Mouse (Mus musculus) intestine, embryonic 16.5 days (tissue): ENCODE data around the gene Zbtb32. TPM values are rescaled to one million over a fixed set of nuclear protein-coding genes. Genes with fewer than 3 reads are reported as not detected.

ENCODE experiments used
- ATAC-seq: fragments of 200-750 bp; cut with Nextera tagmentation; 2 replicates; pipeline ENCODE4 v1.8.0; 2017; ENCODE audit warnings: moderate TSS enrichment, moderate library complexity
- H3K27ac ChIP-seq: fragments of 300-500 bp; sonication (generic); 2 replicates; pipeline ENCODE4 v1.5.1; 2014; ENCODE audit warnings: mild to moderate bottlenecking, low read length
- H3K27me3 ChIP-seq: fragments of 300-500 bp; sonication (generic); replicated peaks from 2 replicates; pipeline ENCODE4 v1.6.1; 2014; ENCODE audit warnings: low read length, control low read depth, mixed read lengths; ENCODE audit not compliant: control insufficient read depth, insufficient read depth
- H3K36me3 ChIP-seq: fragments of 300-500 bp; sonication (generic); 2 replicates; pipeline ENCODE4 v1.6.1; 2014; ENCODE audit warnings: low read length, control low read depth; ENCODE audit not compliant: control insufficient read depth, insufficient read depth
- H3K4me1 ChIP-seq: fragments of 300-500 bp; sonication (generic); 2 replicates; pipeline ENCODE4 v1.6.1; 2014; ENCODE audit warnings: low read length, control low read depth, mixed read lengths; ENCODE audit not compliant: control insufficient read depth, insufficient read depth
- H3K4me2 ChIP-seq: fragments of 300-500 bp; sonication (generic); 2 replicates; pipeline ENCODE4 v1.6.1; 2014; ENCODE audit warnings: low read depth, low read length, control low read depth
- H3K4me3 ChIP-seq: fragments of 300-500 bp; sonication (generic); 2 replicates; pipeline ENCODE4 v1.5.1; 2014; ENCODE audit warnings: mild to moderate bottlenecking, low read length
- H3K9ac ChIP-seq: fragments of 300-500 bp; sonication (generic); 2 replicates; pipeline ENCODE4 v1.6.1; 2014; ENCODE audit warnings: low read depth, low read length
- H3K9me3 ChIP-seq: fragments of 300-500 bp; sonication (generic); 2 replicates; pipeline ENCODE4 v1.6.1; 2016; ENCODE audit warnings: low read length, control low read depth; ENCODE audit not compliant: control insufficient read depth
- WGBS: fragments of 180-500 bp; shearing (Covaris S2); extraction: QIAGEN DNeasy Blood & Tissue Kit; methylation state at CpG from one replicate; pipeline ENCODE4 v1.1.7; 2014; 5-methylcytosine and 5-hydroxymethylcytosine counted together
- polyA plus RNA-seq: library from polyadenylated mRNA; unstranded; fragments of >200 nt; fragmentation: Nextera tagmentation; extraction: Ambion mirVana; gene quantifications from 2 replicates; pipeline ENCODE4 v1.2.1, GENCODE M21; 2015

Gene Zbtb32
- polyA plus RNA-seq: 1.2 and 1.9 TPM in 2 replicates

DNA sequence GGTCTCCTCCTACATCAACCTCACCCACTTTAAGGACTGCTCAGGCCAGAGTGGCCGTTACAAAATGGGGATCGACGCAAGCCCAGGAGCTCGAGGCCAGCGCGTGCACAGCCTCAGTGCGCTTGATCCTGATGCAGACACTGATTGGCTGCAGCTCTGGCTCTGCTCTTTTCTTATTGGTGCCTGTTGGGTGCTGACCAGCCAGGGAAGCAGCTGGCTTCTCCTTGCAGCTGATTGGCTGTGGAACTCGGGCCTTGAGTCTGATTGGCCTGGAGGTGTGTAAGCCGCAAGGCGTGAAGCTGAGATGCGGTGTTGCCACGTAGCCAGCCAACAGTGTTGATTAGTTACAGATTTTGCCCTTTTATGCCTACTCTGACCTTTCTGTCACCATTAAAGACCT is at the start of gene Zbtb32:
Gene Zbtb32 (minus strand): TSS at position 124 of the 400 bp plus-strand sequence.
- no peak within 1 kb of the TSS for H3K4me3 ChIP-seq
- no peaks in the 10 kb centered on the region for H3K36me3 ChIP-seq
- H3K9ac ChIP-seq: no peak within 1 kb of the TSS
- no peak for ATAC-seq
- H3K4me2 ChIP-seq: no peak within 1 kb of the TSS; the same call in 1 of the 2 replicates
- H3K27ac ChIP-seq: peak within 1 kb of the TSS; percentile 7; the same call in 1 of the 2 replicates
- H3K9me3 ChIP-seq: no peaks in the 10 kb centered on the region; the same call in 1 of the 2 replicates
- peaks cover 22% of the 10 kb centered on the region for H3K4me1 ChIP-seq
- 94% methylated on average over 12 of the region's 12 CpGs for WGBS
- H3K27me3 ChIP-seq: no peaks in the 10 kb centered on the region

GRCm38 (mm10) chr7:30639083-30639482 is 40.4 kb upstream of the Zbtb32 start:
- ATAC-seq: no peak
- Histone ChIP-seq H3K9ac (no peak overlapping the region), H3K4me3 (no peak overlapping the region), H3K4me2 (no peak overlapping the region), H3K9me3 (no peaks in the 10 kb centered on the region), H3K4me1 (peaks cover 5% of the 10 kb centered on the region; the same call in 1 of the 2 replicates), H3K27ac (no peak overlapping the region), H3K27me3 (peaks cover 25% of the 10 kb centered on the region), H3K36me3 (peaks cover 18% of the 10 kb centered on the region)
- 29% methylated on average over 4 of the region's 4 CpGs for WGBS

DNA sequence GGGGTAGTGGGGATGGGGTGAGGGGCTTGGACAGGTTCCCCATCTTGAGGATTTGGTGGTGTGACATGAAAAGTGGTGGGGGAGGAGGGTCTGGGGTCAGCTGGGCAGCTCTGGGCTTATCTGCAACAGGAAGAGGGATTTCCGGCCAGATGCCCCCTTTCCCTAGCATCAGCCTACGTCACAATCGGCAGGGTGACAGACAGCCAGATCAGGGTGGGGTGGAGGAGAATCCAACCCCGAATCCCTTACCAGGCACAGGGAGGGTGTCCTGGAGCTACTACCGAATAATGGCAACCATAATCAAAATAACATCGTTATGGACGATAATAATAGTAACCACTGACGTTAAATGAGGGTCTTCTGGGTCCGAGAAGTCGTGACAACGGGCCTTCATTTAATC is 37.7 kb upstream of the Zbtb32 start:
- Histone ChIP-seq H3K4me3 (no peak overlapping the region), H3K9me3 (no peaks in the 10 kb centered on the region), H3K9ac (no peak overlapping the region), H3K27ac (no peak overlapping the region), H3K27me3 (peaks cover 39% of the 10 kb centered on the region), H3K36me3 (peaks cover 8% of the 10 kb centered on the region), H3K4me2 (no peak overlapping the region), H3K4me1 (peaks cover 5% of the 10 kb centered on the region; the same call in 1 of the 2 replicates)
- ATAC-seq: no peak
- 22% methylated on average over 11 of the region's 11 CpGs for WGBS

DNA sequence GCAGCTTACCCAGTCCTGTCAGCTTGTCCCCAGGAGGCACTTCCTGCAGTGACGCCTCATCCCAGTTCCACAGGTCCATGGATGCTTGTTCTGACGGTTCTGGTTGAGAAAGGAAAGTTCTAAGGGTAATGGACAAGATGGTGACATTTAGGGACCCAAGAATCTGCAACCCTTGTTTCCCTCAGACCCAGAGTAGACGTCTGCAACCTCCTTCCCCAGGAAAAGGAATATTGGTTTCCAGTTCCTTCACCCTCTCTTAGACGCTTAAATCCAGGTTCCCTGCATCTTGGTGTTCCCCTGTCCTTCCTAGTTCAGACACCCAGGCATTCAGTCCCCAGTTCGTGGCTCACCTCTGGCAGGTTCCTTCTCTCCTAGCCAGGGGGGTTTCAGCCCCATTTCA is 37.0 kb upstream of the Zbtb32 start, which contains the start of gene Etv2:
Gene Etv2 (minus strand): TSS at position 101 of the 400 bp plus-strand sequence.
- no peak for ATAC-seq
- Histone ChIP-seq H3K9me3 (no peaks in the 10 kb centered on the region), H3K36me3 (peaks cover 3% of the 10 kb centered on the region; the same call in 1 of the 2 replicates), H3K27me3 (peaks cover 41% of the 10 kb centered on the region), H3K4me3 (no peak within 1 kb of the TSS; the same call in 1 of the 2 replicates), H3K27ac (no peak within 1 kb of the TSS), H3K4me2 (peak within 1 kb of the TSS; percentile 35), H3K4me1 (peaks cover 5% of the 10 kb centered on the region; the same call in 1 of the 2 replicates), H3K9ac (no peak within 1 kb of the TSS)
- 10% methylated on average over 5 of the region's 5 CpGs for WGBS

GRCm38 (mm10) chr7:30634621-30635020 is 35.9 kb upstream of the Zbtb32 start:
- Histone ChIP-seq H3K36me3 (no peaks in the 10 kb centered on the region), H3K9ac (no peak overlapping the region), H3K9me3 (no peaks in the 10 kb centered on the region), H3K27ac (no peak overlapping the region), H3K27me3 (peaks cover 41% of the 10 kb centered on the region), H3K4me3 (no peak overlapping the region; the same call in 1 of the 2 replicates), H3K4me2 (peak overlapping the region; percentile 35), H3K4me1 (peaks cover 5% of the 10 kb centered on the region; the same call in 1 of the 2 replicates)
- 2% methylated on average over 20 of the region's 20 CpGs for WGBS
- ATAC-seq: peak; percentile 75

DNA sequence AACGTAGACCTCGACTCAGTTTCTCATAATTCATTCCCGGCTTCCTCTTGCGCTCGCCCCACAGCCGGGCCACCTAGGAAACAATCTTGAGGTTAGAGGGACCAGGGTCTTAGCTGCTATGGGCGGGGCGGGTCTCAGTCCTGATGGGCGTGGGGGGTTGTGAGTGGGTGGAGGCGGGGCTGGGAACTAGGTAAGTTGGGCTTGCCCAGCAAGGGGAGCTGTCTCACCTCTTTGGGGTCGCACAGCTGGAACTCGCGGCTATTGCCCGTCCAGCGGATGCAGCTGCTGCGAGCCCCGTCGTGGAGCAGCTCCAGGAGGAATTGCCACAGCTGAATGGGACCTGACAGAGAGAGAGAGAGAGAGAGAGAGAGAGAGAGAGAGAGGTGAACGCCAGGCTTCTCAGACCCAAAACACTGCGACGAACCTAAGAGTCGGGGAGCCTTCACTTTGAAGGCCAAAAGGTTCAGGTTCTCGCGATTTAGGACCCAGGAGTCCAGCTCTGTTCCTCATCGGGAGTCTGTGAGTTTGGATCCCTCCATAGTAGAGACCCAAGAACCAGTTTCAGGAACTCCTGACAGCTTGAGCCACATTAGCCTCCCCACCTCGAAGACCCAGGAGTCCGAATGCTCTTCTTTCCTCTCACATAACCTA is 35.2 kb upstream of the Zbtb32 start:
- 0 out of 2 replicates have a peak, but pooled peaks cover 5% of the 10 kb centered on the region for H3K4me1 ChIP-seq
- no peaks in the 10 kb centered on the region for H3K9me3 ChIP-seq
- no peaks in the 10 kb centered on the region for H3K36me3 ChIP-seq
- H3K27ac ChIP-seq: no peak overlapping the region
- 6% methylated on average over 26 of the region's 27 CpGs for WGBS
- no peak overlapping the region for H3K9ac ChIP-seq
- no peak overlapping the region; the same call in 1 of the 2 replicates for H3K4me3 ChIP-seq
- H3K4me2 ChIP-seq: no peak overlapping the region
- ATAC-seq: no peak
- peaks cover 41% of the 10 kb centered on the region for H3K27me3 ChIP-seq

- Histone ChIP-seq H3K27ac (no peak overlapping the region), H3K36me3 (no peaks in the 10 kb centered on the region), H3K4me1 (peaks cover 7% of the 10 kb centered on the region), H3K4me3 (no peak overlapping the region), H3K27me3 (peaks cover 15% of the 10 kb centered on the region), H3K4me2 (no peak overlapping the region), H3K9ac (no peak overlapping the region), H3K9me3 (no peaks in the 10 kb centered on the region)
- ATAC-seq: no peak
Measured at GRCm38 (mm10) chr7:30629013-30629412, 30.3 kb upstream of the Zbtb32 start.

GRCm38 (mm10) chr7:30626647-30627046 is 27.9 kb upstream of the Zbtb32 start:
- H3K4me3 ChIP-seq: no peak overlapping the region
- 80% methylated on average over 5 of the region's 5 CpGs for WGBS
- peaks cover 7% of the 10 kb centered on the region for H3K4me1 ChIP-seq
- H3K27me3 ChIP-seq: peaks cover 4% of the 10 kb centered on the region; the same call in 1 of the 2 replicates
- no peak overlapping the region for H3K9ac ChIP-seq
- H3K4me2 ChIP-seq: no peak overlapping the region
- H3K27ac ChIP-seq: no peak overlapping the region
- ATAC-seq: no peak
- no peaks in the 10 kb centered on the region for H3K9me3 ChIP-seq
- H3K36me3 ChIP-seq: peaks cover 6% of the 10 kb centered on the region; the same call in 1 of the 2 replicates

GRCm38 (mm10) chr7:30625530-30626384 is 27.0 kb upstream of the Zbtb32 start, which contains the start of gene Cox6b1:
Gene Cox6b1, minus strand, starts transcription at chr7:30626151.
- 2% methylated on average over 44 of the region's 44 CpGs for WGBS
- H3K36me3 ChIP-seq: peaks cover 6% of the 10 kb centered on the region; the same call in 1 of the 2 replicates
- H3K4me3 ChIP-seq: peak within 1 kb of the TSS; percentile 88
- H3K4me2 ChIP-seq: peak within 1 kb of the TSS; percentile 84
- H3K27me3 ChIP-seq: no peaks in the 10 kb centered on the region
- ATAC-seq: peak; percentile 97
- H3K9me3 ChIP-seq: no peaks in the 10 kb centered on the region
- H3K27ac ChIP-seq: peak within 1 kb of the TSS; percentile 70
- peaks cover 7% of the 10 kb centered on the region for H3K4me1 ChIP-seq
- peak within 1 kb of the TSS; percentile 88 for H3K9ac ChIP-seq
